Mouse (Mus musculus) stomach, postnatal 0 days (tissue): Measurements from ENCODE around the gene Smarcc2. TPM values are rescaled to one million over a fixed set of nuclear protein-coding genes. Genes with fewer than 3 reads are reported as not detected.

Experiments
- ATAC-seq: fragments of 200-750 bp; cut with Nextera tagmentation; 2 replicates; pipeline ENCODE4 v1.8.0; 2017; ENCODE audit not compliant: low FRiP score, low TSS enrichment
- DNase-seq: peaks from one replicate; pipeline ENCODE4 v3.0.0-alpha.2; 2016; ENCODE audit warnings: low spot score
- H3K27ac ChIP-seq: fragments of 300-500 bp; sonication (generic); replicated peaks from 2 replicates; pipeline ENCODE4 v1.5.1; 2014; ENCODE audit warnings: mild to moderate bottlenecking, control low read depth
- H3K27me3 ChIP-seq: fragments of 300-500 bp; sonication (generic); 2 replicates; pipeline ENCODE4 v1.6.1; 2014; ENCODE audit warnings: low read length; ENCODE audit not compliant: control insufficient read depth, insufficient read depth
- H3K36me3 ChIP-seq: fragments of 300-500 bp; sonication (generic); 2 replicates; pipeline ENCODE4 v1.6.1; 2014; ENCODE audit warnings: low read length, mixed read lengths; ENCODE audit not compliant: control insufficient read depth, insufficient read depth
- H3K4me1 ChIP-seq: fragments of 300-500 bp; sonication (generic); replicated peaks from 2 replicates; pipeline ENCODE4 v1.6.1; 2014; ENCODE audit warnings: antibody characterized with exemption; ENCODE audit not compliant: control insufficient read depth, insufficient read depth
- H3K4me2 ChIP-seq: fragments of 300-500 bp; sonication (generic); replicated peaks from 2 replicates; pipeline ENCODE4 v1.6.1; 2014; ENCODE audit warnings: low read depth, mild to moderate bottlenecking, control low read depth, moderate library complexity
- H3K4me3 ChIP-seq: fragments of 300-500 bp; sonication (generic); 2 replicates; pipeline ENCODE4 v1.5.1; 2014; ENCODE audit warnings: low read depth, low read length, control low read depth
- H3K9ac ChIP-seq: fragments of 300-500 bp; sonication (generic); 2 replicates; pipeline ENCODE4 v1.6.1; 2014; ENCODE audit warnings: mild to moderate bottlenecking, low read length, control low read depth, mixed read lengths
- H3K9me3 ChIP-seq: fragments of 300-500 bp; sonication (generic); 2 replicates; pipeline ENCODE4 v1.6.1; 2016; ENCODE audit warnings: low read length; ENCODE audit not compliant: control insufficient read depth
- CTCF ChIP-seq: IDR thresholded peaks from 2 replicates; pipeline ENCODE4 v1.5.1; 2016; ENCODE audit warnings: antibody characterized with exemption, low read depth, mild to moderate bottlenecking, moderate library complexity
- EP300 ChIP-seq: optimal IDR thresholded peaks from 2 replicates; pipeline ENCODE3; 2016; ENCODE audit warnings: antibody characterized with exemption
- WGBS: fragments of 180-500 bp; shearing (Covaris S2); extraction: QIAGEN DNeasy Blood & Tissue Kit; methylation state at CpG from one replicate; pipeline ENCODE4 v1.1.7; 2014; 5-methylcytosine and 5-hydroxymethylcytosine counted together
- polyA plus RNA-seq: library from polyadenylated mRNA; unstranded; fragments of >200 nt; fragmentation: Nextera tagmentation; extraction: Ambion mirVana; gene quantifications from 2 replicates; pipeline ENCODE4 v1.2.1, GENCODE M21; 2015

Smarcc2 gene
- polyA plus RNA-seq, 1 experiment from 2014 or later, result 21.4 TPM

- H3K27ac ChIP-seq, result peak overlapping the region; percentile 99
- H3K4me2 ChIP-seq, result peak overlapping the region; percentile 85
- 8% methylated on average over 12 of the region's 12 CpGs for WGBS
- peaks cover 4% of the 10 kb centered on the region; the same call in 1 of the 2 replicates for H3K4me1 ChIP-seq
- peak overlapping the region; percentile 97 for H3K9ac ChIP-seq
- DNase-seq, result peak; percentile 80
- no peak for TF ChIP-seq EP300
- TF ChIP-seq CTCF, result 0 out of 2 replicates have a peak, but pooled peaks have one; percentile 12
- no peaks in the 10 kb centered on the region for H3K9me3 ChIP-seq
- H3K36me3 ChIP-seq, result peaks cover 21% of the 10 kb centered on the region; the same call in 1 of the 2 replicates
- peak; percentile 72 for ATAC-seq
- no peaks in the 10 kb centered on the region for H3K27me3 ChIP-seq
- peak overlapping the region; percentile 84 for H3K4me3 ChIP-seq
Measured at GRCm38 (mm10) chr10:128492633-128493311, 33.7 kb downstream of the Smarcc2 start.

GRCm38 (mm10) chr10:128493319-128493694 is 34.3 kb downstream of the Smarcc2 start:
- no peak for DNase-seq
- Histone ChIP-seq H3K4me2 (peak overlapping the region; percentile 85), H3K27ac (peak overlapping the region; percentile 99), H3K4me3 (peak overlapping the region; percentile 84), H3K27me3 (no peaks in the 10 kb centered on the region), H3K4me1 (peaks cover 4% of the 10 kb centered on the region; the same call in 1 of the 2 replicates), H3K9me3 (no peaks in the 10 kb centered on the region), H3K9ac (peak overlapping the region; percentile 97), H3K36me3 (peaks cover 20% of the 10 kb centered on the region; the same call in 1 of the 2 replicates)
- peak; percentile 39 for ATAC-seq
- TF ChIP-seq EP300 (no peak), CTCF (0 out of 2 replicates have a peak, but pooled peaks have one; percentile 0)
- 0% methylated on average over 12 of the region's 12 CpGs for WGBS

GRCm38 (mm10) chr10:128493695-128494666 is 34.9 kb downstream of the Smarcc2 start, which contains the start of gene Myl6:
TSS of gene Myl6 (minus strand) at chr10:128494145.
- Histone ChIP-seq H3K9ac (peak within 1 kb of the TSS; percentile 97), H3K4me3 (peak within 1 kb of the TSS; percentile 84), H3K9me3 (no peaks in the 10 kb centered on the region), H3K36me3 (peaks cover 15% of the 10 kb centered on the region; the same call in 1 of the 2 replicates), H3K4me2 (peak within 1 kb of the TSS; percentile 85), H3K4me1 (peaks cover 6% of the 10 kb centered on the region; the same call in 1 of the 2 replicates), H3K27me3 (no peaks in the 10 kb centered on the region), H3K27ac (peak within 1 kb of the TSS; percentile 99)
- peak; percentile 98 for DNase-seq
- under 1% methylated on average over 45 of the region's 45 CpGs for WGBS
- peak; percentile 89 for ATAC-seq
- TF ChIP-seq CTCF, result peak; percentile 80
- peak; percentile 33 for TF ChIP-seq EP300

GRCm38 (mm10) chr10:128494667-128495245 is 35.7 kb downstream of the Smarcc2 start:
- Histone ChIP-seq H3K36me3 (peaks cover 11% of the 10 kb centered on the region; the same call in 1 of the 2 replicates), H3K9me3 (no peaks in the 10 kb centered on the region), H3K4me2 (peak overlapping the region; percentile 85), H3K27me3 (no peaks in the 10 kb centered on the region), H3K4me3 (peak overlapping the region; percentile 84), H3K9ac (peak overlapping the region; percentile 82), H3K27ac (peak overlapping the region; percentile 99), H3K4me1 (peaks cover 6% of the 10 kb centered on the region; the same call in 1 of the 2 replicates)
- no peak for TF ChIP-seq CTCF
- TF ChIP-seq EP300, result no peak
- 47% methylated on average over 11 of the region's 11 CpGs for WGBS
- DNase-seq (no peak), ATAC-seq (no peak)

- H3K9me3 ChIP-seq, result no peaks in the 10 kb centered on the region
- peaks cover 6% of the 10 kb centered on the region; the same call in 1 of the 2 replicates for H3K4me1 ChIP-seq
- TF ChIP-seq CTCF, result peak; percentile 24; the same call in 1 of the 2 replicates
- TF ChIP-seq EP300, result no peak
- DNase-seq (no peak), ATAC-seq (no peak)
- peaks cover 7% of the 10 kb centered on the region; the same call in 1 of the 2 replicates for H3K36me3 ChIP-seq
- H3K4me2 ChIP-seq, result peak overlapping the region; percentile 85; the same call in 1 of the 2 replicates
- H3K27ac ChIP-seq, result no peak overlapping the region
- WGBS, result 80% methylated on average over 2 of the region's 2 CpGs
- no peak overlapping the region for H3K4me3 ChIP-seq
- no peak overlapping the region for H3K9ac ChIP-seq
- H3K27me3 ChIP-seq, result no peaks in the 10 kb centered on the region
Measured at GRCm38 (mm10) chr10:128495270-128495669, 36.2 kb downstream of the Smarcc2 start.
